Mouse (Mus musculus) ES-Bruce4 (cell line): ENCODE measurements around the gene Adnp.

ENCODE experiments used
- CTCF ChIP-seq: IDR thresholded peaks from one replicate; pipeline ENCODE4 v1.8.1; 2011; ENCODE audit warnings: low read depth, low read length
- EP300 ChIP-seq: IDR thresholded peaks from 2 replicates; pipeline ENCODE4 v1.6.1; 2011; ENCODE audit warnings: low read depth, low read length; ENCODE audit not compliant: insufficient read depth
- POLR2A ChIP-seq: IDR thresholded peaks from one replicate; pipeline ENCODE4 v1.8.1; 2011; ENCODE audit warnings: low read length; ENCODE audit not compliant: insufficient read depth

GRCm38 (mm10) chr2:168199476-168199875, 7.4 kb downstream of the Adnp start:
- TF ChIP-seq POLR2A (no peak), CTCF (no peak), EP300 (no peak)
